Mouse (Mus musculus): ENCODE data around the gene Majin. TPM values are rescaled to one million over a fixed set of nuclear protein-coding genes. Genes with fewer than 3 reads are reported as not detected.

Majin gene
- polyA plus RNA-seq, 1 experiment from 2014 or later: not detected

DNA sequence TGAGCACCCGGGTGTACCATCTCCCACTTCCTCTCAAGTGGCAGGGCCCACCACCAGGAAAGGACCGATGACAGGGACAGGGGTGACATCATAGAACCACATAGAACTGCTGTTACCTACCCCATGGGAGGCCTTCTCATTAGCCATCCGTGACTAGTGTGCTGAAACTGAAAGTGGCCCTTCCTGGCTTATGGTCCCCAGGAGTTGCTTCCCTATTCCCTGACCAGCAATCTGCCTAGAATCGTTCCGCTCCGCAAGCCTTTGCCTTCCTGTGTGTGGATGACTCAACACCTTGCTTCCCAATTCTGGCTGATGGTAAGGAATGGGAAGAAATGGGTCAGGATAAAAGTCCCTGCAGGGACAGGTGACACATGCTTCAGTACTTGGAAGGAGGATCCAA is 27.0 kb upstream of the Majin start:
- Histone ChIP-seq H3K4me2 (ENCODE audit: low read depth, low read length) (no peak overlapping the region), H3K9ac (ENCODE audit: low read depth, low read length) (no peak overlapping the region), H3K9me3 (ENCODE audit: control insufficient read depth, low read length) (no peaks in the 10 kb centered on the region), H3K4me3 (ENCODE audit: low read length) (no peak overlapping the region), H3K27me3 (replicated peaks; ENCODE audit: control insufficient read depth, insufficient read depth, low read length) (no peaks in the 10 kb centered on the region), H3K27ac (ENCODE audit: low read length) (no peak overlapping the region), H3K4me1 (ENCODE audit: control insufficient read depth, insufficient read depth, low read length) (no peaks in the 10 kb centered on the region), H3K36me3 (ENCODE audit: control insufficient read depth, insufficient read depth, low read length) (no peaks in the 10 kb centered on the region)
- 69% methylated on average over 6 of the region's 6 CpGs for WGBS
- no peak for ATAC-seq

DNA sequence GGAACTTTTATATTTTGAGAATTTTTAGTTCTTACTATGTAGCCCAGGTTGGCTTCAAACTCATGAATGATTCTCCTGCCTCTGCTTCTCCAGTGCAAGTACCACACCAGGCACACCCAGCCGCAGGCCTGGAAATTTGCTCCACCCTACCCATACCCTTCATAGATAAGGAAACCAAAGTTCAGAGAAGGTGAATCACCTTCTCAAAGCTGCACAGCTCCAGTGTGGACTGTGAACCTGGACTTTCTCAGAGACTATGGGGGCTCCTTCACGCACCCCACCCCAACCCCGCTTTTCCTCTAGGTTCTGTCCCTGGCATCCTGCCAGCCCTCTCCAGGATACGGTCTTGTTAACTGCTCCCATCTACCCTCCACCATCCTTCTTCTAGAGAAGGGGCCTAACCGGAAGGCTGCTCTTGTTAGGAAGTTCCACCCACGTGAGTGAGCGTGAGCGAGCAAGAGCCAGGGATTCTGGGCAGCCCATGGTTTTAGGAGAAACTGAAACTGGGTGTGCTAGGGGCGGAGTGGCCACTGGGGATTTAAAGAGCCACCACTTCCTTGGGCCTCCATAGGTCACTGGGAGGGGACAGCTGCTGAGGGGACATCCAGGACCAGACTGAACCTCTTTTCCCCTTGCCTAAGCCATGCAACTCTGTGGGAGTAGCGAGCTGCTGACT is 20.2 kb upstream of the Majin start:
- Histone ChIP-seq H3K27ac (ENCODE audit: low read length) (peak overlapping the region; percentile 24; the same call in 1 of the 2 replicates), H3K27me3 (replicated peaks; ENCODE audit: control insufficient read depth, insufficient read depth, low read length) (no peaks in the 10 kb centered on the region), H3K4me3 (ENCODE audit: low read length) (no peak overlapping the region), H3K9me3 (ENCODE audit: control insufficient read depth, low read length) (no peaks in the 10 kb centered on the region), H3K9ac (ENCODE audit: low read depth, low read length) (peak overlapping the region; percentile 35; the same call in 1 of the 2 replicates), H3K4me1 (ENCODE audit: control insufficient read depth, insufficient read depth, low read length) (peaks cover 10% of the 10 kb centered on the region; the same call in 1 of the 2 replicates), H3K36me3 (ENCODE audit: control insufficient read depth, insufficient read depth, low read length) (no peaks in the 10 kb centered on the region), H3K4me2 (ENCODE audit: low read depth, low read length) (peak overlapping the region; percentile 28)
- 49% methylated on average over 10 of the region's 10 CpGs for WGBS
- ATAC-seq: peak; percentile 75

DNA sequence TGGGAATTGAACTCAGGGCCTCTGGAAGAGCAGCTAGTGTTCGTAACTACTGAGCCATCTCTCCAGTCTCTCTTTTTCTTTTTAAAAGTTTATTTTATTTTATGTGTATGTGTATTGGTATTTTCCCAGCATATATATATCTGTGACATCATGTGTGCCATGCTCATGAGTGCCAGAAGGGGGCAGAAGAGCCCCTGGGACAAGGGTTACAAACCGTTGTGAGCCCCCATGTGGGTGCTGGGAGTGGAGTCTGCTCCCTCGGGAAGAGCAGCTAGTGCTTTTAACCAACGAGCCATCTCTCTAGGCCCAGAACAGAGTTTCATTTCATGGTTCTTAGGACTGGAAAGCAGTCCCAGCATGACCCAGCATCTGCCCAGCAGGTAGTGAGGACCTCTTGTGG is 17.4 kb upstream of the Majin start:
- peaks cover 10% of the 10 kb centered on the region; the same call in 1 of the 2 replicates for H3K4me1 ChIP-seq (ENCODE audit: control insufficient read depth, insufficient read depth, low read length)
- ATAC-seq: no peak
- WGBS: 83% methylated on average over 4 of the region's 4 CpGs

DNA sequence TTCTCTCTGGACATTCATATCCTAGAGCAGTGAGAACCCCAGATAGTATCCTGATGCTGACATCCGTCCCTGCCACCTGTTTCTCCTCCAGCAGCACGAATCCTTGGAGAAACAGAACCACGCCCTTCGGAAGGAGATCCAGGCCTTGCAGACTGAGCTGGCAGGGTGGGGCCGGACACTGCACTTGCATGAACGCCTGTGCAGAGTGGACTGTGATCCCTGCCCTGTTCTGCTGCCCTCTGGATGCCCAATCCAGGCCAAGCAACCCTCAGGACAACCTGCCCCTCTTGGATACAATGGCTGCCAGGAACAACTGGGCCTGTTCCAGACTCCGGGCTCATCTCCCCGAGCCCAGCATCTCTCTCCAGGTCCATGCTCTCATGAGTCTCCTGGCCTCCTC is 13.0 kb upstream of the Majin start:
- no peak overlapping the region for H3K9ac ChIP-seq (ENCODE audit: low read depth, low read length)
- no peaks in the 10 kb centered on the region for H3K4me1 ChIP-seq (ENCODE audit: control insufficient read depth, insufficient read depth, low read length)
- H3K4me3 ChIP-seq (ENCODE audit: low read length): no peak overlapping the region
- ATAC-seq: no peak
- no peaks in the 10 kb centered on the region for H3K27me3 ChIP-seq (replicated peaks; ENCODE audit: control insufficient read depth, insufficient read depth, low read length)
- no peak overlapping the region for H3K4me2 ChIP-seq (ENCODE audit: low read depth, low read length)
- 80% methylated on average over 8 of the region's 8 CpGs for WGBS
- no peaks in the 10 kb centered on the region for H3K36me3 ChIP-seq (ENCODE audit: control insufficient read depth, insufficient read depth, low read length)
- H3K27ac ChIP-seq (ENCODE audit: low read length): no peak overlapping the region
- H3K9me3 ChIP-seq (ENCODE audit: control insufficient read depth, low read length): no peaks in the 10 kb centered on the region

More for the DNA sequence above, 17.4 kb upstream of the Majin start:
- Histone ChIP-seq H3K4me3 (ENCODE audit: low read length) (no peak overlapping the region), H3K27me3 (replicated peaks; ENCODE audit: control insufficient read depth, insufficient read depth, low read length) (no peaks in the 10 kb centered on the region), H3K4me2 (ENCODE audit: low read depth, low read length) (no peak overlapping the region), H3K36me3 (ENCODE audit: control insufficient read depth, insufficient read depth, low read length) (no peaks in the 10 kb centered on the region), H3K9ac (ENCODE audit: low read depth, low read length) (no peak overlapping the region), H3K27ac (ENCODE audit: low read length) (no peak overlapping the region), H3K9me3 (ENCODE audit: control insufficient read depth, low read length) (no peaks in the 10 kb centered on the region)

DNA sequence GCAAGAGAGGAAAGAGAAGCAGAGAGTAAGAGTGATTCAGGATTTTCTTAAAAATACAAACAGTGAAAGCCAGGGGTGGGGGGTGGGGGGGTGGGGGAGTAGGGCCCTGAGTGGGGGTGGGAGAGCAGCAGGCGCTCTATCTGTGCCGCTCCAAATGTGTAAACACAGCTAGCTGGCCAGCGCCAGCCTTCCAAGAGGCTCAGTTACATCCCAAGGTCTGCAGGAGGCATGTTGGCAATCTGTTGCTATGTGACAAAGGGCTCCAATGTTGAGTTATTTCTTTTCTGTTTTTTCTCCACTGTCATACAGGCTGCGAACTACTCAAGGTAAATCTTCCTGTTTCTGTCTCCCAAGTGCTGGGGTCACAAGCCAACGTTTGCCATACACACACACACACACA is 9.4 kb upstream of the Majin start:
- Histone ChIP-seq H3K9ac (ENCODE audit: low read depth, low read length) (no peak overlapping the region), H3K4me2 (ENCODE audit: low read depth, low read length) (no peak overlapping the region), H3K4me1 (ENCODE audit: control insufficient read depth, insufficient read depth, low read length) (no peaks in the 10 kb centered on the region), H3K27ac (ENCODE audit: low read length) (no peak overlapping the region), H3K4me3 (ENCODE audit: low read length) (no peak overlapping the region), H3K9me3 (ENCODE audit: control insufficient read depth, low read length) (no peaks in the 10 kb centered on the region), H3K27me3 (replicated peaks; ENCODE audit: control insufficient read depth, insufficient read depth, low read length) (no peaks in the 10 kb centered on the region), H3K36me3 (ENCODE audit: control insufficient read depth, insufficient read depth, low read length) (no peaks in the 10 kb centered on the region)
- ATAC-seq: no peak
- 23% methylated on average over 5 of the region's 5 CpGs for WGBS

DNA sequence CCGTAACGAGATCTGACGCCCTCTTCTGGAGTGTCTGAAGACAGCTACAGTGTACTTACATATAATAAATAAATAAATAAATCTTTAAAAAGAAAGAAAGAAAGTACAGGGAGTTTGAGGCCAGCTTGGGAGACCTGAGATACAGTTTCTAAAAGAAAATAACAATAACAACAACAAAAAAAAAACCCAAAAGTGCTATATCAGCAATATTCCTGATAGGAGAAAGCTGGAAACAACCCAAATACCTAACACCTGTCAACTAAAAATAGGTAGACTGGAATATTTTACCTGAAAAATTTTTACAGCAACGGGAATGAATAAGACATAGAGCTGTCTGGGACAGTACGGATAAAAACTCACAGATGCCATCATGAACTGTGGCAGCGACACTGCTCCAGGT is 5.4 kb upstream of the Majin start:
- no peak overlapping the region for H3K4me3 ChIP-seq (ENCODE audit: low read length)
- H3K4me2 ChIP-seq (ENCODE audit: low read depth, low read length): no peak overlapping the region
- H3K4me1 ChIP-seq (ENCODE audit: control insufficient read depth, insufficient read depth, low read length): no peaks in the 10 kb centered on the region
- 92% methylated on average over 3 of the region's 6 CpGs for WGBS
- no peak for ATAC-seq
- no peaks in the 10 kb centered on the region for H3K27me3 ChIP-seq (replicated peaks; ENCODE audit: control insufficient read depth, insufficient read depth, low read length)
- H3K27ac ChIP-seq (ENCODE audit: low read length): no peak overlapping the region
- H3K36me3 ChIP-seq (ENCODE audit: control insufficient read depth, insufficient read depth, low read length): no peaks in the 10 kb centered on the region
- no peak overlapping the region for H3K9ac ChIP-seq (ENCODE audit: low read depth, low read length)
- H3K9me3 ChIP-seq (ENCODE audit: control insufficient read depth, low read length): no peaks in the 10 kb centered on the region

DNA sequence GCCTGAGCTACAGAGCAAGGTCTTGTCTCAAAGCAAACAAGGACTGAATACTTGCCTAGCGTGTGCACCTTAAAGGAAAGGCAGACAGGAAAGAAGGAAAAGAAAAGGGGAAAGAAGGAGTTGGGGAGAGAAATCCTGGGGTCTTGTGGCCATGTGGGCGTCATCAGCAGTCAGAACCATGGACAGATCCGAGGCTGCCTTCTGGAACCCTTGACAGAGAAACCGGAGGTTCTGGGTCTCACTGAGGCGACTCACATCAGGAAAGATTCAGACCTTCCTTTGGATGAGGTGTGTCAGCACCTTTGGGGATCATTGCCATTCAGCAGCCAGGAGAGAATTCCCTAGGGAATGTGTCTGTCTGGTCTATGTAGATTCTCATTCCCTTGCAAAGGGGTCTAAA is 2.6 kb upstream of the Majin start:
- Histone ChIP-seq H3K4me3 (ENCODE audit: low read length) (no peak overlapping the region), H3K4me2 (ENCODE audit: low read depth, low read length) (no peak overlapping the region), H3K27ac (ENCODE audit: low read length) (no peak overlapping the region), H3K9me3 (ENCODE audit: control insufficient read depth, low read length) (no peaks in the 10 kb centered on the region), H3K4me1 (ENCODE audit: control insufficient read depth, insufficient read depth, low read length) (no peaks in the 10 kb centered on the region), H3K36me3 (ENCODE audit: control insufficient read depth, insufficient read depth, low read length) (no peaks in the 10 kb centered on the region), H3K27me3 (replicated peaks; ENCODE audit: control insufficient read depth, insufficient read depth, low read length) (no peaks in the 10 kb centered on the region), H3K9ac (ENCODE audit: low read depth, low read length) (no peak overlapping the region)
- ATAC-seq: no peak
- WGBS: 13% methylated on average over 5 of the region's 5 CpGs

DNA sequence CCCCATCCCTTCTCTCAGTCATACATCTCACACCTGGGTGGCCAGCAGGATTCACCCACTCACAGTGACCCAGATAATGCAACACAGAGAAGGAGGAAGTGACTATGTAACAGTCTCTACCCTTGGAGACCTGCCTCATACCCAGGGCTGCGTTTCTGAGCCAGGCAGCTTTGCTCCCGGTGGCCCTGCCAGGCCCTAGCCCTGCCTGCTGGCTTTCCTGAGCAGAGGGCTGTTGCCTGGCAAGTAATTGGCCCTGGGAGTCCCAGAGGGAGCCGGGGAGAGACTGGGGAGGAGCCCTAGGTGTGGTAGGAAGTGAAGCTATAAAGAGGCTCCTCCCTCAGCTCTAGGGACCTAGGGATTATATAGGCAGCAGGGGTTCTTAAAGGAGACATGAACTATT is 1.7 kb upstream of the Majin start:
- H3K9me3 ChIP-seq (ENCODE audit: control insufficient read depth, low read length): no peaks in the 10 kb centered on the region
- no peak overlapping the region; the same call in 1 of the 2 replicates for H3K27ac ChIP-seq (ENCODE audit: low read length)
- no peak overlapping the region for H3K9ac ChIP-seq (ENCODE audit: low read depth, low read length)
- ATAC-seq: peak; percentile 93
- H3K4me2 ChIP-seq (ENCODE audit: low read depth, low read length): no peak overlapping the region
- no peaks in the 10 kb centered on the region for H3K27me3 ChIP-seq (replicated peaks; ENCODE audit: control insufficient read depth, insufficient read depth, low read length)
- WGBS: 11% methylated on average over 3 of the region's 3 CpGs
- H3K36me3 ChIP-seq (ENCODE audit: control insufficient read depth, insufficient read depth, low read length): no peaks in the 10 kb centered on the region
- no peaks in the 10 kb centered on the region for H3K4me1 ChIP-seq (ENCODE audit: control insufficient read depth, insufficient read depth, low read length)
- H3K4me3 ChIP-seq (ENCODE audit: low read length): no peak overlapping the region

DNA sequence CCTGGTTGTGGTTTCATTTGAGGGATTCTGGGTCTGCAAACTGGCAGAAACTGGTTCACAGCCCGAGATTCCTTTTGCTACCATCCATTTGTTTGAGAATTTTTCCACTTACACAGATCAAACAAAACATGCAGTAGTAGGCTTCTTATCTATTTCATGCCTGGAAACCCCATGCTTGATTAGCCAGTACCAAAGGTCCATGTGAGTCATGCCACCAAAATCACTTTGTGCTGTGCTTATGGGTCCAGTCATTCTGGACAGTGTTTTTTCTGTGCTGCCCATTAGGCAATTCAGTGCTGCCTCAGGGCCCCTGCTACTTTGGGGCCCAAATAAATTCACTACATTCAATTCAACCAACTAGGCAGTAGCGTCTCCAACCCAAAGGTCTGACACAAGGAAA is 20.1 kb downstream of the Majin start:
- Histone ChIP-seq H3K4me2 (ENCODE audit: low read depth, low read length) (no peak overlapping the region), H3K36me3 (ENCODE audit: control insufficient read depth, insufficient read depth, low read length) (no peaks in the 10 kb centered on the region), H3K4me3 (ENCODE audit: low read length) (no peak overlapping the region), H3K27ac (ENCODE audit: low read length) (no peak overlapping the region; the same call in 1 of the 2 replicates), H3K4me1 (ENCODE audit: control insufficient read depth, insufficient read depth, low read length) (peaks cover 2% of the 10 kb centered on the region; the same call in 1 of the 2 replicates), H3K9ac (ENCODE audit: low read depth, low read length) (no peak overlapping the region), H3K9me3 (ENCODE audit: control insufficient read depth, low read length) (no peaks in the 10 kb centered on the region), H3K27me3 (replicated peaks; ENCODE audit: control insufficient read depth, insufficient read depth, low read length) (no peaks in the 10 kb centered on the region)
- 65% methylated on average over 2 of the region's 2 CpGs for WGBS
- peak; percentile 66 for ATAC-seq

DNA sequence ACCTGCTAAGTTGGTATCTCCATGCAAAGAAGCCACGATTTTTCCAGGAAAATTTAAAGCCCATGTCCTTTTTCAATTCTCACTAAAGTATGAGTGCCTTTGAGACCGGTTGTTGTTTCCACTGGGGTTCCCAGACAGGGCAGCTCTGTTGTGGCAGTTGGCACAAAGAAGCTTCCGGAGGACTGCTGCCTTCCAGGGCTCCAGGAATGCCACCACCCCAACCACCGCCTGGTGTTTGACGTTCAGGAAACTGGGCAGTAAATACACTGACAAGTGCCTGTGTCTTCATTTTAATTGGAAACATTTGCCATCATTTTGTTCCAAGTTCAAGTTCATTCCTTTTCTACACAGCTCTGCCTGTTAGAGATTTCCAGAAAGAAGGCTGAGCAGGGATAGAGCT is 22.5 kb downstream of the Majin start:
- ATAC-seq: no peak
- Histone ChIP-seq H3K4me1 (ENCODE audit: control insufficient read depth, insufficient read depth, low read length) (peaks cover 2% of the 10 kb centered on the region; the same call in 1 of the 2 replicates), H3K27ac (ENCODE audit: low read length) (no peak overlapping the region), H3K27me3 (replicated peaks; ENCODE audit: control insufficient read depth, insufficient read depth, low read length) (no peaks in the 10 kb centered on the region), H3K9me3 (ENCODE audit: control insufficient read depth, low read length) (no peaks in the 10 kb centered on the region), H3K9ac (ENCODE audit: low read depth, low read length) (no peak overlapping the region), H3K36me3 (ENCODE audit: control insufficient read depth, insufficient read depth, low read length) (no peaks in the 10 kb centered on the region), H3K4me2 (ENCODE audit: low read depth, low read length) (no peak overlapping the region), H3K4me3 (ENCODE audit: low read length) (no peak overlapping the region)
- WGBS: 74% methylated on average over 5 of the region's 5 CpGs
